Mouse (Mus musculus) cerebellum, adult 11-12 months (tissue): ENCODE data around the gene Fam84b.

ENCODE experiments used
- DNase-seq: peaks from one replicate; pipeline ENCODE4 v3.0.0; 2022

Fam84b gene

DNA sequence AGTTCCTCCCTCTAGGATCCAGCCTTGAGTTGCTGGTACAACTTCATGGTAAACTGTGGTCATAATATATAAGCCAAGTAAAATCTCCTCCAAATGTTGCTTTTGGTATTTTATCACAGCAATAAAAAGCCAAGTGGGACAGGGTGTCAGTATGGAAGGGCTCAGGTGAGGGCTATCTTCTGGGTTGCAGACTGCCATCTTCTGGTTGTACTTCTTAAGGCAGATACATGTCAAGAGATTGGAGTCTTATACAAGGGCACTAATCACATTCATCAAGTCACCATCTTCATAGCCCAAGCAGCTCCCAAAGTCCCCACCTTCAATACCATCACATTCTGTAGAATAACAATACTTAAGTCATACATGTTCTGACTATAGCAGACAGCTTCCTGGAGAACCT, 21.0 kb downstream of the Fam84b start:
- no peak for DNase-seq

DNA sequence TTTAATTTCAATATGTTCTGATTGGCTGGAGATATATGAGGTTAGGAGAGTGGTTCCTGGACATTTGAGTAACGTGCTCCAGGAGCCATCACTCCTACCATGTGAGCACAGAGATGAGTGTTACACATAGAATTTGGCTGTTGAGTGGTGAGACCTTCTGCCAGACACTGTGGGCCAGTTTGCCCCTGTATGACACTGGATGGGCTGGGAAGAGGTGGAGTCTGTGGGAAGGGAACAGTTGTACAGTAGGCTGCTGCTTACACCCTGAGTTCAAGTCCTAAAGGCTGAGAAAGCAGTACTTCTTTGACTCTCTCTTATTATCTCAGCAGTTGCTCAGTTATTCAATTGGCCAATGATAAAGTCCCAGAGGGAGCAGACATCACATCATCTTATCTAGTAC, 27.4 kb downstream of the Fam84b start:
- DNase-seq, result no peak

DNA sequence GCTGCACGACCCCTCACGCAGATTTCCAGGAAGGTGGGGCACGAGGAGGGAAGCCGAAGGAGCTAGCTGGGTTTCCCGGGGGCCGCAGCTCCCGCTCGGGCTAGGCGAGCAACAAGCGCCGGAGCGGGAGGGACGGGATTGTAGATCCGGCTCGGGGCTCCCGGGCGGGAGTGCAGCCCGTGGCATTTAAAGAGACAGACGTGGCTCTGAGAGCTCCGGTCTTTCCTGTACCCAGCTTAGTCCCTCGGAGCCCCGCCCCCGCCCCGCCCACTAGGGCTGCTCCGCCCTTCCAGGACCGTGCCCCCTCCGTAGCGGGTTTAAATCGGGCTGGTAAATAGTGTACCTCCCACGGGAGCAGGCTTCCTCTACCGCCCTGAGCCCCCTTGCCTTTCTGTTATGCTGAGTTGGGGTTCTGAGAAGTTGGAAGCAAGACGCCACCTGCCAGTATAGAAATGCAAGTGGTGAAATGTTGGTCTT, 28.8 kb downstream of the Fam84b start:
- peak; percentile 52 for DNase-seq

DNA sequence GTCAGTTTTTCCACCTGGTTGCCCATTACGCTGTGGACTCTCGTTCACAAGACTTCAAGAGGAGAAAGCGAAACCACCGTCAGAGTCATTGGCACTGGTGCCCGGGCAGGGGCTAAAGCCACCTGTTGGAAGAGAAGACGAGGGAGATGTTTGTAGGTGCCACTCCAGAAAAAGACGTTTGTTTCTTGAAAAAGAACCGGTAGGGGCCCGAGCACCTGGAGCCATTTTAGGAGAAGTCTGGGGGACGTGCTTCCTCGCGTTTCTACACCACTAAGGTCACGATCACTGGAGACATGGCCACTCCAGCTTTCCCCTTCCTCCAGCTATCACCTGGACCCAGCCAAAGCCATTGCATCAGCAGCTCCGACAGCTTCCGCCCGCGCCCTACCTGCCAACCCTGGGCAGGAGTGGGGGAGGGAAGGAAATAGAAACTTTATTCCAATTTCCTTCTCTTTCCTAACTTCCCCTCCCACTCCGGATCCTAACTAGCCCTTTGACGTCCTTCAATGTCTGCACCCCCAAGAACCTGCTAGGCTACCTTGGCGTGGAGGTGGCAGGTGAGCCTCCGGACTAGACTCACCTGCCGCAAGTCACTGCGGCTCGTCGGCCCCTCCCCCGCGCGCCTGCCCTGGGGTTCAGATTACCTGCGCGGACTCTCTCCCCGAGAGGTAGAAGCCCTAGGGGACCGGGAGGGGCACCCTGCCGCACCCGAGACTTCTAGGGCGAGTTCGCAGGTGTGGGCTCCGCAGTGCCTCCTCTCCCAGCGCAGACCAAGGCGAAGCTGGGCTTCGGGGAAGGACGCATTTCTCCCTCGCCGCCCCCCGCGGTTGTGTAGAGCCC, 29.5 kb downstream of the Fam84b start:
- DNase-seq, result peak; percentile 7

DNA sequence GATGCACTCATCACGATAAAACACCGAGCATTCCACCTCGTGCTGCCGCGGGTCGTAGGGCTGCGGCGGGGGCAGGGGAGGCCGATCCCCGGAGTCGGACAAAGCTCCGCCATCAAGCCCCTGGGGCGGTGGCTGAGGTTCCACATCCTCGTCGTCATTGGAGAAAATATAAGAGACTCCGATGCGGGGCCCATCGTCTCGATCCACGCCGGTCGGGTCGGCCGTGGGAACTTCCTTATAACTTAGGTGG, 30.0 kb downstream of the Fam84b start:
- DNase-seq, result no peak

DNA sequence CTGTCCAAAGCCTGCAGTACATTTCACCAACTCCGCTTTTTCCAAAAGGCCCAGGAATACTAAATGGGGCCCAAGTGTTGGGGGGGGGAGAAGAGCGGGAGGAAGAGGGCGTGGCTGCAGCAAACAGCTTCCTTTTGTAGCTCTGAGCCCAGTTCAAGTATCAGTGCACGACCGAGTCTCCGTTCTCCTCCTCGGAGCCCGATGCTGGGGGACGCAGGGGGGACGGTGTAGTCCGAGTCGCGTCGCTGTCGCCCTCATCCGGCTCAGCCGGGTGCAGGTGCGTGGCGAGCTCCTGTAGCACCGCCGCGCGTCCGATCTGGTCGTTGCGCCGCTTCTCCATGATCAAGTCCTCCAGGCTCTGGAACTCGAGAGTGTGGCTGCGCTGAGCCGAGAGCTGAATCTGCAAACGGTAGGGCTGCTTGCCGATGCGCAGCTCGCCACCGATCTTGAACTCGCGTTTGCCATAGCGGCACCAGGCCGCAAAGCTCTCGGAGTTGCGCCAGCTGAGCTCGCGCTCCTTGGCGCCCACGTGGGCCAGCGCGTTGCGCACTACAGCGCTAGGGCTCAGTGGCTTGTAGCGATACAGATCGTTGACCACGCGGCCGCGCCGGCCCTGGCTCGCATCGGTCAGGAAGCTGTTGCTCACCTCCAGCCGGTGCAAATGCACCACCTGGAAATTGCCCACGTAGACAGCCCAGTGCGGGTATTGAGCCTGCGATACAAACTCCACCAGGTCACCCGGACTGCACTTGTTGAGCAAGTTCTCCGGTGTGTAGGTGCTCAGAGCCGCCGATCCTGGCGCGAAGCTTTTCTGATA, 30.6 kb downstream of the Fam84b start:
- peak; percentile 31 for DNase-seq

DNA sequence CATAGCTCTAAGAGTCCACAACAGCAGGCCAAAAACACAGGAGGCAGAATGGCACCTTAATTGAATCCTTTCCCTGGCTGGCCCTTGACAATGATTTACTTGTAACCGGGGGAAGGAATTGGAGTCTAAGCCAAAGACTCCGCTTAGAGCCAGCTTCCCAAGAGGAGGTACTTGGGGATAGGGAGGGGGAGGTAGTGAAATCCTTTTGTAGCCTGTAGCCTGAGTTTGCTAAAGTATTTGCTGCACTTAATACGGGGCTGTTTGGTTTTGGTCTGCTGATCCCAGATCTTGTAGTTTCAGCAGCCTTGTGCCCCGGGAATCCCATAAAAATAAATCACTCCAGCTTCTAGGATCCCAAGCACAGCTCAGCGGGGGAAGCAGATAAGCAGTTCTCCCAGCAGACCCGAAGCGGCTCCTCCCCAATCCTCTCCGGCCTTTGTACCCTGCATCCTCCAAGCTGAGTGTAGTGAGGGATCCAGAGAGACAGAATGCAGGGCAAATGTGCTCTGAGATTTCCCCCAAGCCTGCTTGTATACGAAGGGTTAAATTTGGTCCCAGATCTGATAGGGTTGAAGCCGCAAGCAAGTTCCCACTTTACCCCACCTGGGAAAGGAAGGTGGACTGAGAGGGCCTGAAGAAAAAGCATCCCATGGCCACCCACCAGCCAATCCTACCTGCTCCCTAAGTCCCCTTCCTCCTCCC, 31.3 kb downstream of the Fam84b start:
- DNase-seq, result peak; percentile 5

DNA sequence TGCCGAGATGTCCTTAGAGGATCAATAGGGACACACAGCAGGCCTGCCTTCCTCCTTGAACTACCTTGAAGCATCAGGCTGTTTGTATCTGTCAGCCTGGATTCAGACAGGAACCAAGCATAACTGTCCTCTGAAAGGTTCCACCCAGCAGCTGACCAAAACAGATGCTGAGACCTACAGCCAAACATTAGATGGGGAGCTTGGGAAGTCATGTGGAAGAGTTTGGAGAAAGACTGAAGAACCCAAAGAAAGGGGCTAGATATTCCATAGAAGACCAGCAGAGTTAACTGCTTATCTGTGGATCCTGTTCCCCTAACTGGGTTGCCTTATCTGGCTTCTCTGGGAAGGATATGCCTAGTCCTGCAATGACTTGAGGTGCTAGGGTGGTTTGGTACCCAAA, 35.1 kb downstream of the Fam84b start:
- DNase-seq, result no peak

DNA sequence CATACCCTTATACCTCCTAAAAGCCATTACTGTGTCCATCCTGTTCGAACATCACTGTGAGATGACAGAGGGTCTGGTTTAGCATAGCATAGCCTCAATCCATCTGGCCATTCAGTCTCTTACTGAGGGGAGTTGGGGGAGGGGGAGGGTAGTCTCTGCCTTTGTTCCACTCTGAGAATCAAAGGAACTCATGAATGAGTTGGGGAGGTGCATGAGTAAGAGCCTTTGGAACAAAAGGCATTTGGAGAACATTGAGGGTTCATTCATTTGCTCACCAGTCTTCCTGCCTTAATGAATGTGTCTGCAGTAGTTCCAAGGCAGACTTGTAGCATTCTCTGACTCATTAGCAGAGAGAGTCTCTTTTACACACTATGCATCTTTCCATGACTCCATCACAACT, 37.1 kb downstream of the Fam84b start:
- no peak for DNase-seq

DNA sequence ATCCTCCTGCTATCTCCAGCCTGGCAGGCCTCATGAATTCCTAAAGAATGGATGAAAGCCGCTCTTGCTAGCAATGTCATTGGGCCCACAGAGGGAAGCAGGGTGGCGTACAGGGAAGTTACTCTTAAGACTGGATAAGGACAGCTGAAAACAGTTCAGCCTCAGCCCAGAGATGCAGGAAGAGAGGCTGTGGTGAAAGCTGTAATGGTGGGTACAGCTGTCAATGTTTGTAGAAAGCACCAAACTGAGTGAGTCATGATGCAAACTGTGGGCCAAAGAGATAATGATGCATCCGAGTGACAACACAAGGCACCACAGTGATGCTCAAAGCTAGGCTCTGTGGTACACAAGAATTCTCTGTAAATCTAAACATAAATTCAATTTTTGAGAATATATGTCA, 39.0 kb downstream of the Fam84b start:
- DNase-seq, result no peak

DNA sequence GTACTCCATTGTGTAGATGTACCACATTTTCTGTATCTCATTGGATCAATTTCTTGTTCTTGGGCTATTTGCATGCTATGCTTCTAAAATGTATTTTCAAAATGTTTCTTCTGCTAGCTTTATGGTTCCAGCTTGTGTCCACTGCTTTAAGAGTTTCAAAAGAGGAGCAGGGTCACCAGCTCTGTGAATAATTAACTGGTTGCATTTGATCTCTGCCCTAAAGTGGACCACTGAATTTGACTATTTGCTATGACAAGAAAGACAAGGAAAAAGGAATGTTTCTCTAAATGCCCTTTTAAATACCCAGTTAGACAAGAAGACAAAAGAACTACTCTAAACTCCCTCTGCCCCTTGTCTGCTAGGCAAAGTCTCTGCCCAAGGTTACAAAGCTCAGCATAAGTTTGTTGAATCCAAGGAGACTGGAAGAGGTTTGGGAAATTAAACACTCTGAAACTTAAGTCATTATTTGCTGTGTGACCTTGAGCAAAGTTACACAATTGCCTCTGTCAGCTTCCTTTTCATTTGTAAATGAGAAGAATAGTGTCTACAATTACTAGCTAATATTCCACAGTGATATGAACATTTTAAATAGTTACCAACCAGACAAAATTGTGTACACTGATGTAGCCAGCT, 60.4 kb downstream of the Fam84b start:
- DNase-seq, result no peak

DNA sequence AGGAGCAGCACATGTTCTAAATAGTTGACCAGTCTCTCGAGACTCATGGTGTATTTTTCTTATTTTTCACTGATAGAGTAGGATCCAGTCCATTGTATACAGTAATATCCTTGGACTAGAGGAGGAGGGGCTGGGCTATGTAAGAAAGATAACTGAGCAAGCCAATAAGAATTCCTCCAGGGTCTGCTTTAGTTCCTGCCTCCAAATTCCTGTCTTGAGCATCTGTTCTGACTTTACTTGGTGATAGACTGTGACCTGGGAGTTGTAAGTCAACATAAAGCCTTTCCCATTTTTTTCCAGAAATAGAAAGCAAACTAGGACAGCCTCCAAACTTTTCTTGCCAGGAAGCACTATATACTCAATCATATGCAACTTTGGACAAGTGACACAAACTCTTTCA, 64.5 kb downstream of the Fam84b start:
- DNase-seq, result no peak

DNA sequence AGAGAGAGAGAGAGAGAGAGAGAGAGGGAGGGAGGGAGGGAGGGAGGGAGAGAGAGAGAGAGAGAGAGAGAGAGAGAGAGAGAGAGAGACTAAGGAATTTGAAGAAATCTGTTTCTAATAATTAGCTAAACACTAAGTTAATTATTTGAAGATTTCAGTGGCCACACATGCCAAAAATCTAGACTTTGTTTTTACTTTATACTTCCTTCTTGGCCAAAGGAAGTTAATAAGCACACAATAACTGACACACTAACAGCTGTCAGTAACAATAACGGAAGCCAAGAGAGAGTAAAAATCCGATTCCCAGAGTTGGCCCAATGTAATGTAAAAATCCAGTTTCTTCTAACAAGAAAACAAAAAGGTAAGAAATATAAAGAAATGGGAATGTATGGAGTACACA, 69.8 kb downstream of the Fam84b start:
- no peak for DNase-seq

DNA sequence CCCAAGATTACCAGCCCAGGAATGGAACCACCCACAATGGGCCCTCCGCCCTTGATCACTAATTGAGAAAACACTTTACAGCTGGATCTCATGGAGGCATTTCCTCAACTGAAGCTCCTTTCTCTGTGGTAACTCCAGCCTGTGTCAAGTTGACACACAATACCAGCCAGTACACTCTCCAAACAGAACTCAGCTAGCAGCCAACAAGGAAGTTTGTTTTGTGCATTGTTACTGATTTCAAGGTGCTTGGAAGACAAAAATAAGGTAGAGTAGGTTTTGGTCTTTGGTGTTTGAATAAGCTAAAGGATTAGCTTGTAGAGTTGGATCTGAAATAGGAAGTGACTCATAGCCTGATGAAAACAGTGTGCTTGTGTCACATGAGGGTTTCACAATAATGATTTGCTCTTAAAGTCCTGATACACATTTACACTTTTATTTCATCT, 74.0 kb downstream of the Fam84b start:
- DNase-seq, result no peak

DNA sequence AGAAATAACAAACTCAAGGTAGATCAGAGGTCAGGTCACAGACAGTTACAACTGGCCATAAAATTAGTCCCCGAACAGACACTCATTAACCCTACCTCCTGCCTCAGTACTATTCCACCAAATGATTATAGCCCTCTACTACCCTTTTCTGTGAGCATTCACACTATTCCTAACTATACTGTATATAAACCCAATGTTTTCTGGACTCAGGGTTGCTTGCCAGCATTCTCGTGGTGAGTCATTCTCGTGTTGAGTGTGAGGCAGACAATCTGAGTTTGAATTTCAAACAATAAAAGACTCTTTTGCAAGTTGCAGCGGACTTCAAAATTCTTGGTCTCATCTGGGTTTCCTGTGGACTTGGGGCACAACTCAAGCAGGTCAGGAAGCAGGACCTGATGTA, 74.5 kb downstream of the Fam84b start:
- DNase-seq, result no peak
